Mouse (Mus musculus) gastrocnemius, postnatal 14 days (tissue): ENCODE data around the gene C1ql2. TPM values are rescaled to one million over a fixed set of nuclear protein-coding genes. Genes with fewer than 3 reads are reported as not detected.

Experiments used
- DNase-seq: peaks from one replicate; pipeline ENCODE4 v3.0.0; 2021; ENCODE audit warnings: mixed read lengths
- intact Hi-C: fragments of 180-260 bp; cut with DNase I; formaldehyde crosslinking; loops from one replicate; pipeline ENCODE4 v1.15.1; 2025; ENCODE audit warnings: low total_unique reads
- total RNA-seq, 2 experiments: library from RNA; stranded (reverse); gene quantifications; 2 replicates each; pipeline ENCODE4 v1.2.3; 2021

Gene C1ql2
- total RNA-seq, 2 experiments from 2014 or later: not detected

DNA sequence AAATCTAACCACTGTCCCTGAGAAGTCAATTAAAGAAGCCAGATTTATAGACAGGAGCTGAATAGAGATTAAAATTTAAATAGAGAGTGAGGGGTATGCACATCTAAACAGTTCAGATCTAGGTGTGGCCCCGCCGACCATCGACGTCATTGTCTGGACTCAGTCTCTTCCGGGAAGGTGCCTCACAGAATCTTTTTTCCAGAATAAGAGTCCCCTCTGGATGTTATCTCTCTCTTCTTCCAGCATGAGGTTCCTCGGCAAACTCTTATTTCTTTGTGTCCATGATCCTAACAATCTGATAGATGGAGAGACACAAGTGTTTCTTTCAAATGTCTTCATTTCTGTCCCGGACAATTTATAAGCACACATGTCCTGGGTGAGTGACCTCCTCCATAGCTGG, 33.7 kb downstream of the C1ql2 start:
- intact Hi-C loops: no loop called here
- no peak for DNase-seq

DNA sequence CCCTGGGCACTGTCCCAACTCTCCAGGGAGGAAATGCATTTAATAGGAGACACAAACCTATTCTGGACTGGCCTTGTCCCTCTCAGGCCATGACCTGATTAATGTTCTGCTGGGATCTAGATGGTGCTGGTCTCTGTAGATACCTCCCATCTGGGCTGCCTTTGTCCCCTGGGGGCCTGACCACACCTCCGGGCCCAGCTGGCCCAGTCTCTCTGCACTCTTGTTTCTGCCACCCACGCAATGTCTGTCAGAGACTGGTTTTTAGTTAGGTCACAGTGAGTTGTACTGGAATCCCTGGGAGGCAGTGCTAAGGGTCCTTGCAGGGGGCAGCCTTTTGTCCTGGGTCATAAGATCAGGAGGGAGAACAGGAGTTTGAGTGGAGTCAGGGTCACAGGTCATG, 34.5 kb downstream of the C1ql2 start:
- intact Hi-C loops: no loop called here
- DNase-seq: no peak

DNA sequence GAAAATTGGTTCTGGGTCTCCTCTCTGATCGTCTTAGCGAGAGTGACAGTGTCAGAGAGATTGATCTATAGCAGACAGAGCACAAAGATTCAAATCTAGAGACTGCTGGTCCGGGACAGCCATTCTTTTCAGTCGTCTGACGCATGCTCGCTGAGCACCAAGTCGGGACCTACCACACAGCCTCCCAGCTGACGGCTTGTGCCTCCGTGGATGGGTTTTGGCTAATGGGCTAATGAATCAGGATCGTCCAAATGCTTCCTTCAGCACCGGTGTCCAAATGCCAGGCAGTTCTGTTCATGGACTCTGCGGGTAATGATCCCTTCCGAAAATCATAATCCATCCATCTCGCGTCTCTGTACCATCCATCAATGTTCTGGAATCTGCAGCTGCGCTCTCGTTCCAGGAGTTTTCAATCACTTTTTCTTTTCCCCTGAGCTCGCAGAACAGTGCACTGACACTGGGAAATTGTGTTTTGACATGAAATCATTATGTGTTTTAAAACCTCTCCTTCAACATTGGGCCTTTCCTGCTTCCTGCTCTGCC, 44.7 kb downstream of the C1ql2 start:
- intact Hi-C loops: no loop called here
- no peak for DNase-seq

DNA sequence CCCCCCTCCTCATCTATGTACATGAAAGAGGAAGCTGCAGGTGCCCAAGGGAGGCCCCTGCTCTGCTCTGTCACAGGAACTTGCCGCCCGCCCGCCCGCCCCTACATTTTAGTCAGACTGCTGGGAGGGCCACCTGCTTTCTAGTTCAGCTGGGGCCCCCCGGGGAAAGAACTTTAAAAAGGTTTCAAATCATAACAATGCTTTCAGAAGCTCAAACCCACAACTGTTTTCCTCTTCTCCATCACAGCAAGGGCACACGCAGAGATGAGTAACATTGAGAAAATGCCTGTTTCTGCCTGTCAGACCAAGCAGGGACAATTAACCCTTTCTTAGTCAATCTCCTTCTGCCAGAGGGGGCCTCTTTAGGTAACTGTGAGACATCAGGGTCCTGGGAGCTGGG, 49.4 kb downstream of the C1ql2 start:
- intact Hi-C loops: no loop called here
- DNase-seq: no peak

DNA sequence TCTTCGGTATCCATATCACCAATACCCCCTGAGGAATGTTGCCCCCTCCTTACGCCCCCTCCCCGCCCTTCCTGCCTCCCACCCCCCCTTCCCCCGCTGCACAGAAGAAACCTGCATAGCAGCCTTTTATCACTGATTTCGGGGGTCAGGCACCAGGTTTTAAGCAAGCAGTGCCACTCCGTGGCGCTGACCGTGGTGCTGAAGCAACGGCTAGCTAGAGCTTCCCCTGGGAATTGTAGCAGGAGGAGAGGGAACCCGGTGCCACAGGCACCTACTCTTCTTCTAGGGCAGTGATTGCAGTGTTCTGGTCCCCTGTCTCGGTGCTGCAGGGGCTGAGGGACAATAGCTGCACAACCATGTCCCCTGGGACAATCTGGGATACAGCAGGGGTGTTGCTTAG, 50.0 kb downstream of the C1ql2 start:
- intact Hi-C loops: no loop called here
- peak; percentile 56 for DNase-seq

Other genes starting within 250 kb of the C1ql2 start
- 100 to 1,000 TPM; 195 to 222 TPM for gene Dbi, start 219.5 kb upstream of the C1ql2 start, total RNA-seq
- 1 to 10 TPM; 4.1 to 5.4 TPM for gene 3110009E18Rik, start 219.4 kb upstream of the C1ql2 start, total RNA-seq
- gene Steap3, start 67.9 kb upstream of the C1ql2 start, total RNA-seq: 10 to 100 TPM; 24.0 to 34.6 TPM
- not detected for gene Marco, start 164.4 kb downstream of the C1ql2 start, total RNA-seq